ENCODE assay signal across 9 mouse cellular contexts in genomic region chr3:121201012-121201747, GRCm38 (mm10). TPM values are rescaled to one million over a fixed set of nuclear protein-coding genes. Genes with fewer than 3 reads are reported as not detected.
DNase-seq lines count a peak whose midpoint lies in the region; ATAC-seq and TF ChIP-seq lines count a peak whose summit lies in the region.
"Had no signal": no experiment of that assay in that cellular context is flagged by ENCODE, and none has a peak within 500 bp of the region (broad histone marks: within the 10 kb centered on the region; RNA-seq: fewer than 3 reads in every experiment).

No protein-coding gene starts in this region.

- no peaks in the 10 kb centered on the region for H3K4me1 ChIP-seq in intestine, embryonic 15.5 days (replicated peaks)
- no peaks in the 10 kb centered on the region for H3K4me1 ChIP-seq in intestine, postnatal 0 days (replicated peaks; ENCODE audit: control insufficient read depth, insufficient read depth, low read length)
- H3K4me1 ChIP-seq in G1E (ENCODE audit: insufficient read depth, low read depth, low read length): peaks cover 42% of the 10 kb centered on the region
- H3K4me1 ChIP-seq in hindbrain, embryonic 14.5 days (replicated peaks; ENCODE audit: control insufficient read depth, insufficient read depth, low read length): 0 out of 2 replicates have a peak, but pooled peaks cover 5% of the 10 kb centered on the region

- H3K27ac ChIP-seq in intestine, embryonic 15.5 days: no peak overlapping the region
- no peak overlapping the region for H3K27ac ChIP-seq in intestine, postnatal 0 days (ENCODE audit: low read depth, low read length)
- no peak overlapping the region for H3K27ac ChIP-seq in hindbrain, embryonic 14.5 days

- ATAC-seq in intestine, embryonic 15.5 days: peak; percentile 86
- ATAC-seq in intestine, postnatal 0 days: no peak
- ATAC-seq in G1E (ENCODE audit: extremely low read depth, insufficient number of reproducible peaks, low FRiP score, poor library complexity, severe bottlenecking): peak; percentile 99
- peak; percentile 97 for ATAC-seq in erythroblast, adult 5-6 weeks (replicated peaks; ENCODE audit: low FRiP score, poor library complexity, severe bottlenecking)
- ATAC-seq in megakaryocyte, adult 5-6 weeks (ENCODE audit: poor library complexity, severe bottlenecking): peak; percentile 70
- no peak for ATAC-seq in hindbrain, embryonic 14.5 days (ENCODE audit: low FRiP score)

- no peaks in the 10 kb centered on the region for H3K27me3 ChIP-seq in intestine, embryonic 15.5 days (replicated peaks)
- H3K27me3 ChIP-seq in intestine, postnatal 0 days (replicated peaks; ENCODE audit: control insufficient read depth, insufficient read depth, low read length): no peaks in the 10 kb centered on the region
- H3K27me3 ChIP-seq in G1E (ENCODE audit: insufficient read depth, low read length): no peaks in the 10 kb centered on the region
- H3K27me3 ChIP-seq in hindbrain, embryonic 14.5 days (ENCODE audit: control insufficient read depth, insufficient read depth, low read length): no peaks in the 10 kb centered on the region

- H3K9ac ChIP-seq in intestine, embryonic 15.5 days: no peak overlapping the region
- H3K9ac ChIP-seq in intestine, postnatal 0 days (ENCODE audit: low read depth, low read length): no peak overlapping the region
- H3K9ac ChIP-seq in hindbrain, embryonic 14.5 days: no peak overlapping the region

- no peaks in the 10 kb centered on the region for H3K36me3 ChIP-seq in intestine, embryonic 15.5 days
- no peaks in the 10 kb centered on the region for H3K36me3 ChIP-seq in intestine, postnatal 0 days (ENCODE audit: control insufficient read depth, insufficient read depth)
- H3K36me3 ChIP-seq in G1E (replicated peaks): peaks cover 11% of the 10 kb centered on the region
- no peaks in the 10 kb centered on the region for H3K36me3 ChIP-seq in hindbrain, embryonic 14.5 days (replicated peaks; ENCODE audit: control insufficient read depth, insufficient read depth)

- 60% methylated on average over 11 of the region's 11 CpGs for WGBS in intestine, embryonic 15.5 days
- WGBS in intestine, postnatal 0 days: 49% methylated on average over 11 of the region's 11 CpGs
- WGBS in hindbrain, embryonic 14.5 days: 64% methylated on average over 11 of the region's 11 CpGs

- no peak overlapping the region for H3K4me3 ChIP-seq in intestine, embryonic 15.5 days (replicated peaks)
- no peak overlapping the region for H3K4me3 ChIP-seq in intestine, postnatal 0 days (ENCODE audit: low read depth, low read length)
- H3K4me3 ChIP-seq in G1E (ENCODE audit: low read depth, low read length): peak overlapping the region; percentile 34; the same call in 1 of the 2 replicates
- no peak overlapping the region for H3K4me3 ChIP-seq in hindbrain, embryonic 14.5 days (replicated peaks; ENCODE audit: low read length)

- no peak overlapping the region for H3K4me2 ChIP-seq in intestine, embryonic 15.5 days (replicated peaks)
- H3K4me2 ChIP-seq in intestine, postnatal 0 days (replicated peaks; ENCODE audit: low read depth): no peak overlapping the region
- no peak overlapping the region for H3K4me2 ChIP-seq in hindbrain, embryonic 14.5 days (replicated peaks)

- no peak for TF ChIP-seq CTCF in intestine, postnatal 0 days (IDR thresholded peaks at IDR 0.05; ENCODE audit: low read depth)
- no peak for TF ChIP-seq CTCF in G1E (IDR thresholded peaks at IDR 0.05; ENCODE audit: low read depth, low read length)

- peak; percentile 62 for DNase-seq in G1E (ENCODE audit: low spot score)
- DNase-seq in layer of hippocampus, adult 11-12 months (ENCODE audit: low spot score): no peak
- no peak for DNase-seq in hindbrain, embryonic 14.5 days (ENCODE audit: low spot score)
- DNase-seq in left cerebral cortex, adult 11 months (ENCODE audit: low spot score): no peak
- DNase-seq: kidney, postnatal 14 days had no signal

- no peaks in the 10 kb centered on the region for H3K9me3 ChIP-seq in intestine, embryonic 15.5 days
- no peaks in the 10 kb centered on the region for H3K9me3 ChIP-seq in intestine, postnatal 0 days (ENCODE audit: control insufficient read depth)
- no peaks in the 10 kb centered on the region for H3K9me3 ChIP-seq in G1E (replicated peaks)
- H3K9me3 ChIP-seq in hindbrain, embryonic 14.5 days (ENCODE audit: control insufficient read depth, low read length): no peaks in the 10 kb centered on the region

RNA-seq across cellular contexts. Expression of gene Rwdd3, which starts 29.7 kb away (rescaled TPM):
- 4.6 and 5.9 TPM in 2 replicates for polyA plus RNA-seq in intestine, embryonic 15.5 days (2015; fragmentation: Nextera tagmentation; extraction: Ambion mirVana)
- 4.7 and 5.9 TPM in 2 replicates for polyA plus RNA-seq in intestine, postnatal 0 days (2015; fragmentation: Nextera tagmentation; extraction: Ambion mirVana)
- total RNA-seq in G1E (2014; fragmentation: Nextera tagmentation) (8.9 and 14.4 TPM in 2 replicates), G1E (2017) (11.2 and 12.6 TPM in 2 replicates)
- 0.99 and 1.1 TPM in 2 replicates for polyA plus RNA-seq in G1E (2012)
- 2.7 and 6.5 TPM in 2 replicates for total RNA-seq in erythroblast, adult 5-6 weeks (2015; ENCODE audit: low replicate concordance)
- total RNA-seq in erythroblast, adult 5-6 weeks (2017; ENCODE audit: low replicate concordance): 1.3 TPM in 1 of 2 replicates, not detected in the other
- 0.20 and 1.6 TPM in 2 replicates for total RNA-seq in megakaryocyte, adult 5-6 weeks (2015)
- 0.77 TPM in 1 of 2 replicates, not detected in the other for total RNA-seq in megakaryocyte, adult 5-6 weeks (2017)
- polyA plus RNA-seq in hindbrain, embryonic 14.5 days (2014; fragmentation: Nextera tagmentation; extraction: Ambion mirVana): 6.1 and 6.6 TPM in 2 replicates

Comparison
In these comparisons a context has a peak if more than half of its experiments do, and no peak if none do; other contexts are left out.
1. ATAC-seq: peak in intestine, embryonic 15.5 days (single experiment), G1E (single experiment), erythroblast, adult 5-6 weeks (single experiment) and megakaryocyte, adult 5-6 weeks (single experiment); none in intestine, postnatal 0 days (single experiment) and hindbrain, embryonic 14.5 days (single experiment).